ENCODE assay signal across 15 mouse cellular contexts in the genomic region with DNA sequence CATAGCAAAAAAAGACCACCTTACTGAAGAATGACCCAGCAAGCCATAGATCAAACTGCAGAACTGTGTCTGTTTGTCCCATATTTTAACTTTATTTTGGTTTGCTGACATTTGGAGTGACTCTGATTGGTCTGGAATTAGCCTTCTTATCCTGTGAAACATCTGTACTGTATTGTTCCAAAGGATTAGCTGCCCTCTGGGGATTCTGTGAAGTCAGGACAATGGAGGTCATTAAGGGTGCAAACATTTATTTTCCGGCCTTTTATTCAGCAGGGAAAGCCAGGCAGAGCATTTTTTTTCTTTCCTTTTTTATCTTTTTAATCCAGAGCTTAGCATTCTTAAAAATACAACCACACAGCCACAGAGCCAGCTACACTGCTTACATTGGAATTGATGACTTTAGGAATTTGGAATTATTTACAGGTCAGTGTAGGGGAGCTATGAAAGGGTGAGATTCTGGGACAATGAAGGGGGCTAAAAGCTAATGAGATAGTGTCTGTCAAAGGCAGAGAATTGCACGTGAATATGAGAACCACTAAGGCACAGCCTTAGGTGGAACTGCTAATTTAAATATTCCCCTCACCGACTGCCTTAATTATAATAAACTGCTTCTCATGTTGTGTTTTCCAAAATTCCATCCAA.
DNase-seq lines count a peak whose midpoint lies in the region; ATAC-seq and TF ChIP-seq lines count a peak whose summit lies in the region.
"Had no signal": no experiment of that assay in that cellular context is flagged by ENCODE, and none has a peak within 500 bp of the region (broad histone marks: within the 10 kb centered on the region; RNA-seq: fewer than 3 reads in every experiment).

No protein-coding gene starts in this region.

- no peaks in the 10 kb centered on the region for H3K9me3 ChIP-seq in forebrain, embryonic 11.5 days (ENCODE audit: control insufficient read depth, low read length)
- no peaks in the 10 kb centered on the region for H3K9me3 ChIP-seq in forebrain, embryonic 16.5 days (ENCODE audit: control insufficient read depth, low read length)
- H3K9me3 ChIP-seq in midbrain, embryonic 12.5 days = no peaks in the 10 kb centered on the region
- no peaks in the 10 kb centered on the region for H3K9me3 ChIP-seq in midbrain, embryonic 15.5 days
- H3K9me3 ChIP-seq: intestine, embryonic 15.5 days; limb, embryonic 12.5 days; neural tube, embryonic 12.5 days; stomach, embryonic 15.5 days had no signal

- no peak overlapping the region for H3K4me3 ChIP-seq in forebrain, embryonic 11.5 days (ENCODE audit: low read depth, low read length)
- no peak overlapping the region for H3K4me3 ChIP-seq in forebrain, embryonic 16.5 days (replicated peaks; ENCODE audit: low read length)
- H3K4me3 ChIP-seq in kidney, adult 2 months (ENCODE audit: insufficient read depth, low read depth, low read length) = no peak overlapping the region
- H3K4me3 ChIP-seq in midbrain, embryonic 12.5 days = no peak overlapping the region
- H3K4me3 ChIP-seq in midbrain, embryonic 15.5 days = no peak overlapping the region
- H3K4me3 ChIP-seq: intestine, embryonic 15.5 days; limb, embryonic 12.5 days; neural tube, embryonic 12.5 days; stomach, embryonic 15.5 days had no signal

- no peak for DNase-seq in forebrain, embryonic 11.5 days (ENCODE audit: low spot score)
- peak; percentile 37 for DNase-seq in kidney, adult 2 months
- DNase-seq in kidney, postnatal 10 days = no peak
- DNase-seq in retina, postnatal 1 day = peak; percentile 38
- DNase-seq in adrenal gland, postnatal 14 days = no peak
- DNase-seq: adrenal gland, postnatal 36 days; cerebellum, adult 11 months; thymus, postnatal 25 days had no signal

- TF ChIP-seq POLR2A in kidney, adult 2 months (IDR thresholded peaks at IDR 0.05; ENCODE audit: low read depth, low read length) = no peak

- no peak for TF ChIP-seq CTCF in kidney, adult 2 months (conservative IDR thresholded peaks at IDR 0.05; ENCODE audit: insufficient read depth, insufficient read length, low read depth, low read length)

- no peak overlapping the region for H3K4me2 ChIP-seq in forebrain, embryonic 11.5 days (ENCODE audit: low read depth, low read length, severe bottlenecking)
- no peak overlapping the region for H3K4me2 ChIP-seq in forebrain, embryonic 16.5 days (ENCODE audit: low read length)
- H3K4me2 ChIP-seq in midbrain, embryonic 12.5 days (replicated peaks) = no peak overlapping the region
- no peak overlapping the region for H3K4me2 ChIP-seq in midbrain, embryonic 15.5 days
- H3K4me2 ChIP-seq: intestine, embryonic 15.5 days; limb, embryonic 12.5 days; neural tube, embryonic 12.5 days; stomach, embryonic 15.5 days had no signal

- ATAC-seq in forebrain, embryonic 11.5 days (replicated peaks; ENCODE audit: low FRiP score) = peak; percentile 75
- ATAC-seq in forebrain, embryonic 16.5 days = no peak
- ATAC-seq in midbrain, embryonic 12.5 days (ENCODE audit: low FRiP score, low read depth) = peak; percentile 84
- no peak for ATAC-seq in midbrain, embryonic 15.5 days (replicated peaks)
- ATAC-seq: intestine, embryonic 15.5 days had no signal

- no peaks in the 10 kb centered on the region for H3K36me3 ChIP-seq in forebrain, embryonic 11.5 days (ENCODE audit: control insufficient read depth, insufficient read depth, low read length)
- H3K36me3 ChIP-seq in forebrain, embryonic 16.5 days (ENCODE audit: control insufficient read depth, insufficient read depth) = no peaks in the 10 kb centered on the region
- H3K36me3 ChIP-seq in kidney, adult 2 months (ENCODE audit: control insufficient read depth, insufficient read depth, low read length) = no peaks in the 10 kb centered on the region
- H3K36me3 ChIP-seq in midbrain, embryonic 12.5 days = no peaks in the 10 kb centered on the region
- H3K36me3 ChIP-seq in midbrain, embryonic 15.5 days (replicated peaks) = no peaks in the 10 kb centered on the region
- H3K36me3 ChIP-seq: intestine, embryonic 15.5 days; limb, embryonic 12.5 days; neural tube, embryonic 12.5 days; stomach, embryonic 15.5 days had no signal

- H3K4me1 ChIP-seq in forebrain, embryonic 11.5 days (replicated peaks; ENCODE audit: control insufficient read depth, insufficient read depth, low read length) = no peaks in the 10 kb centered on the region
- no peaks in the 10 kb centered on the region for H3K4me1 ChIP-seq in forebrain, embryonic 16.5 days (replicated peaks; ENCODE audit: control insufficient read depth, insufficient read depth, low read length)
- no peaks in the 10 kb centered on the region for H3K4me1 ChIP-seq in kidney, adult 2 months (ENCODE audit: control insufficient read depth, insufficient read depth, low read length)
- 0 out of 2 replicates have a peak, but pooled peaks cover 6% of the 10 kb centered on the region for H3K4me1 ChIP-seq in midbrain, embryonic 12.5 days
- H3K4me1 ChIP-seq in midbrain, embryonic 15.5 days = peaks cover 4% of the 10 kb centered on the region; the same call in 1 of the 2 replicates
- H3K4me1 ChIP-seq: intestine, embryonic 15.5 days; limb, embryonic 12.5 days; stomach, embryonic 15.5 days had no signal

- no peaks in the 10 kb centered on the region for H3K27me3 ChIP-seq in forebrain, embryonic 11.5 days (ENCODE audit: control insufficient read depth, insufficient read depth, low read length)
- no peaks in the 10 kb centered on the region for H3K27me3 ChIP-seq in forebrain, embryonic 16.5 days (replicated peaks; ENCODE audit: control insufficient read depth, insufficient read depth, low read length)
- H3K27me3 ChIP-seq in kidney, adult 2 months (replicated peaks; ENCODE audit: control insufficient read depth, insufficient read depth, low read length) = no peaks in the 10 kb centered on the region
- peaks cover 8% of the 10 kb centered on the region for H3K27me3 ChIP-seq in midbrain, embryonic 12.5 days
- no peaks in the 10 kb centered on the region for H3K27me3 ChIP-seq in midbrain, embryonic 15.5 days (replicated peaks)
- H3K27me3 ChIP-seq: intestine, embryonic 15.5 days; limb, embryonic 12.5 days; neural tube, embryonic 12.5 days; stomach, embryonic 15.5 days had no signal

- no peak overlapping the region for H3K27ac ChIP-seq in forebrain, embryonic 11.5 days (ENCODE audit: low read depth, low read length)
- H3K27ac ChIP-seq in forebrain, embryonic 16.5 days (ENCODE audit: low read length) = no peak overlapping the region
- no peak overlapping the region for H3K27ac ChIP-seq in kidney, adult 2 months (ENCODE audit: insufficient read depth, low read depth, low read length)
- no peak overlapping the region for H3K27ac ChIP-seq in midbrain, embryonic 12.5 days (replicated peaks)
- H3K27ac ChIP-seq in midbrain, embryonic 15.5 days = no peak overlapping the region
- H3K27ac ChIP-seq: intestine, embryonic 15.5 days; limb, embryonic 12.5 days; neural tube, embryonic 12.5 days; stomach, embryonic 15.5 days had no signal

- 6% methylated on average over 3 of the region's 3 CpGs for WGBS in forebrain, embryonic 11.5 days
- 5% methylated on average over 3 of the region's 3 CpGs for WGBS in forebrain, embryonic 16.5 days
- 31% methylated on average over 3 of the region's 3 CpGs for WGBS in kidney, adult 2 months
- 3% methylated on average over 3 of the region's 3 CpGs for WGBS in midbrain, embryonic 12.5 days
- 6% methylated on average over 3 of the region's 3 CpGs for WGBS in midbrain, embryonic 15.5 days

- H3K9ac ChIP-seq in forebrain, embryonic 11.5 days (ENCODE audit: low read length) = no peak overlapping the region
- no peak overlapping the region for H3K9ac ChIP-seq in forebrain, embryonic 16.5 days (replicated peaks; ENCODE audit: low read depth, low read length)
- no peak overlapping the region for H3K9ac ChIP-seq in midbrain, embryonic 12.5 days (replicated peaks)
- no peak overlapping the region for H3K9ac ChIP-seq in midbrain, embryonic 15.5 days
- H3K9ac ChIP-seq: intestine, embryonic 15.5 days; limb, embryonic 12.5 days; neural tube, embryonic 12.5 days; stomach, embryonic 15.5 days had no signal

Comparison
In these comparisons a context has a peak if more than half of its experiments do, and no peak if none do; other contexts are left out.
1. ATAC-seq: peak in forebrain, embryonic 11.5 days (single experiment) and midbrain, embryonic 12.5 days (single experiment); none in forebrain, embryonic 16.5 days (single experiment) and midbrain, embryonic 15.5 days (single experiment).
2. DNase-seq: peak in kidney, adult 2 months (single experiment) and retina, postnatal 1 day (single experiment); none in forebrain, embryonic 11.5 days (single experiment), kidney, postnatal 10 days (single experiment) and adrenal gland, postnatal 14 days (single experiment).